Mouse (Mus musculus) brain, embryonic 14.5 days (tissue): ENCODE measurements around the gene Obscn.

Experiments
- CTCF ChIP-seq: fragments of 200-500 bp; IDR thresholded peaks from 2 replicates; pipeline ENCODE4 v1.5.1; 2012; ENCODE audit warnings: inconsistent platforms, mild to moderate bottlenecking, moderate library complexity, borderline replicate concordance; ENCODE audit not compliant: insufficient read depth, insufficient read length; ENCODE audit errors: extremely low read depth
- POLR2A ChIP-seq: fragments of 200-500 bp; IDR thresholded peaks from 2 replicates; pipeline ENCODE4 v1.6.1; 2012; ENCODE audit warnings: mild to moderate bottlenecking, inconsistent platforms, borderline replicate concordance; ENCODE audit not compliant: poor library complexity, insufficient read depth, insufficient read length, severe bottlenecking; ENCODE audit errors: extremely low read depth

DNA sequence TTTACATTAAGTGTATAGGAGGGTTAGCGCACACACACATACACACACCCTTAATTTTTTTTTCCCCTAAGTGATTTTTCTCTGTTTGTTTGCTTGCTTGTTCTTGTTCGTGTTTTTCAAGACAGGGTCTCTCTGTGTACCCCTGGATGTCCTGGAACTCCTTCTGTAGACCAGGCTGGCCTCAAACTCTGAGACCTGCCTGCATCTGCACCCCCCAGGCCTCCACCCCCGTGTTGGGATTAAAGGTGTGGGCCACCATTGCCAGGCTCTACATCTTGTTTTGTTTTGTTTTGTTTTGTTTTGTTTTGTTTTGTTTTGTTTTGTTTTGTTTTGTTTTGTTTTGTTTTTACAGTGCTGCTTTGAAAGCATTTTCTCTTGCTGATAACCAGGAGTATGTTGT lies 188.9 kb downstream of the Obscn start:
- TF ChIP-seq CTCF (no peak), POLR2A (no peak)
